Mouse (Mus musculus): ENCODE measurements around the gene Tnr. TPM values are rescaled to one million over a fixed set of nuclear protein-coding genes. Genes with fewer than 3 reads are reported as not detected.

Gene Tnr
- total RNA-seq, 1 experiment from 2014 or later: 2.7 TPM

GRCm38 (mm10) chr1:159796021-159796420 is 272.5 kb downstream of the Tnr start:
- DNase-seq: no peak

GRCm38 (mm10) chr1:159800366-159800765 is 276.8 kb downstream of the Tnr start:
- no peak for DNase-seq

DNA sequence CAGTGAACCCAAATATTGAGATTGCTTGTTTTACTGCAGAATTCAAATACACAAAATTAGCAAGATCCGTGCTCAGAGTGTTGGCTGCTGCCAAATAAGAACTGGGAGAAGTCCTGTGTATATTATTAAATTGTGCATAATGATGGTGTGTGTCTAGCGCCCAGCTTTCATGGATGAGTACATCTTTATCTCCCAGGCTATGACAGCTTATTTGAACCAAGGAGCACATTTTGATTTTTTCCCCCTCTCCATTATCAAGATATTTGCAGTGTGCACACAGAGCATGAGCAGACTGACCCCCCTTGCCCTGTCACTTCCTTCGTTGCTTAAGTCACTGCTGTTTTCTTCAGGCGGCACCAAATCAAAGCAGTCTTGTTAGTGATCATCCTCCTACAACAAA is 278.2 kb downstream of the Tnr start:
- no peak for DNase-seq

DNA sequence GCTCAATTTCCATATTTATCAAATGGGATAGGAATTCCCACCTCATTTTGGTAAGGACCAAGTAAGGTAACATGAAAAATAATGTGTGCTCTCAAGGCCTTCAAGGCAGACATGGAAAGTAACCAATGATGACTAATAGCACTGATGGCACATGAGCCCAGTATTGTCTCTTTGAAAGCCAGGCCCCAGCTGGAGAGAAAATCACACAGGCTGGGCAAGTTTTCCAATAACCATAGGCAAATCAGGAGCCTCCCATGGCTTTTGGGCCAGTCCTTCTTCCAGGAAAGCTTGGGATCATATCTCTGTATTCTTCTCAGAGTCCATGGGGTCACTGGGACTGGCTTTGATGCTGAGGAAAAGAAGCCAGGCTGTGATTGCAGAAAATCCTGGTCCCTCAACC is 280.1 kb downstream of the Tnr start:
- DNase-seq: no peak

DNA sequence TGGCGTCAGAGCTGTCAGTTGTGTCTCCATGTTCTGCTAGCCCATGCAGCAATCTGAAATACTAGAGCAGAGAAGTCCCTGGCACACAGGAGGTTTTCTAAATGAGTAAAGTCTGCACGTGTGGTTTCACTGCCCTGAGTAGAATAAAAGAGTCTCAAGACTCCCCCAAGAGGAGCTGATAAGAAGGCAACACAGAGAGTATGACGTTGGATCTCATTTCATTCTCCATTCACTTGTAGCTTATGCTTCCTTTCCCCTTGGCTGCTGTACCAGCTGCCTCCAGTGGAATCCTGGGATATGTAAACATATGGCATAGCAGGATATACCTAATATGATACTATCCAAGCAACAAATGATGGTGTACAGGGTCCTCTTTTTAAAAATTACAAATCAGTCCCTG is 285.9 kb downstream of the Tnr start:
- DNase-seq: no peak

- no peak for DNase-seq
These were observed 288.2 kb downstream of the Tnr start for GRCm38 (mm10) chr1:159811805-159812204.

DNA sequence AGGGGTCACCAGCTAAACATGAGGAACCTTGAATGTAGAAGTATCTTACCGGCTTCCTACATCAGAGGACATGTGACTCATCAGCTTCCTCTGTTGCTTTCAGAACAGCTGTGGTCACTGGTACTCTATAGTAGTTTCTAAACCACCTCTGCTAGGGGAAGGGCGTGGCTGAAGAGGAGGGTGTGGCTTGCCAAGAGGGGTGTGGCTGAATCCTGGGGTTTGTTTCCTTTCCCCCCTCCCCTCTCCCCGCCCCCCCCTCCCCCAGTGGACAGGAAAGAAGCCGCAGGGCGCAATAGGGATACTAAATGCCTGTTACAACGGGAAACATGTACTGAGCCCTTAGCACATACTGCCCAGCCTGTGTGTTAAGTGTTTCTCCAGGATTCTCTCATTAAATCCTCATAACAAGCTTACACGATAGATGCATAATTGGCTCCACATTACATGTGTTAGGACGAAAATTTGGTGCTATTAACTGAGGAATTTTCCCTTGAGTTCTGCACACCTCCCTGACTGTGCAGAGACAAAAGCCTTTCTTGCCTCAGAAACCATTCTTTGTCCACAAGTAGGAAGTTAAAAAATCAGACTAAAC is 289.3 kb downstream of the Tnr start:
- DNase-seq: peak; percentile 23

- DNase-seq: no peak
These were observed 290.8 kb downstream of the Tnr start for GRCm38 (mm10) chr1:159814348-159814747.

DNA sequence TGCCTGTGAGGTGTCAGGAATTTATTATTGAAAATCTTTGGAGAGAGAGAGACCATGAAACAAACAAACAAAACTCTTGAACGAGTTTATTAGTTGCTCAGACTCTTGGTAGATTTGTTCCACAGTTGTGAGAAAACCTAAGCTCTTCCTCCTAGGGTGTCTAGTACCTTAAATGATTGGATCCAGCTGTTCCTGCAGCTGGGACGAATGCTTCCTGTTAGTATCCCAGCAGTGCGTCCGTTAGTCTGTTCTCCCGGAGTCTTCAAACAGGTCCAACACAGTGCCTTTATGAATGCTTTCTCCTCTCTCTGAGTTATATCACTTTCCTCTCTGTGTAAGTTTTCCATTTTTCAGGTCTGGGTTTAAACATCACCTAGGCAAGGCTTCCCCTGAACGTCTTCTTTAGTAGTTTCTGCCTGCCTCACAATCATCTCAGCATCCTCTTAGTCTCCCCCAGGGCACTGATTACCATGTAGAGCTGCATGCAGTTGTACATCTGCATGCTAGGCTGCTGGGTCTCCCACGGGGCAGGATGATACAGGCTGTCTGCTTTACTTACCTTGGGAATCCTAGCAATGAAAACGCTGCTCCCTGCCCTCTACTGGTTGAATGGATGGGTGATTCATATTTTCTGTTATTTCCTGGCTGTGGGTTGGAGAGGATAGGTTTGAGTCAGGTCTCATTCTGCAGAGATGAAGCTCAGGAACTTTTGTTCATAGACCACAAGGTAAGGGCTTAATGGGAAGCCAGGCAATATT is 293.2 kb downstream of the Tnr start:
- DNase-seq: no peak

GRCm38 (mm10) chr1:159819511-159819910 is 295.9 kb downstream of the Tnr start:
- no peak for DNase-seq

- DNase-seq: no peak
These were observed 298.8 kb downstream of the Tnr start for GRCm38 (mm10) chr1:159822416-159822815.

GRCm38 (mm10) chr1:159828531-159828930 is 305.0 kb downstream of the Tnr start:
- no peak for DNase-seq

GRCm38 (mm10) chr1:159833165-159833564 is 309.6 kb downstream of the Tnr start:
- peak; percentile 32 for DNase-seq

GRCm38 (mm10) chr1:159833646-159834338 is 310.2 kb downstream of the Tnr start:
- DNase-seq: no peak

DNA sequence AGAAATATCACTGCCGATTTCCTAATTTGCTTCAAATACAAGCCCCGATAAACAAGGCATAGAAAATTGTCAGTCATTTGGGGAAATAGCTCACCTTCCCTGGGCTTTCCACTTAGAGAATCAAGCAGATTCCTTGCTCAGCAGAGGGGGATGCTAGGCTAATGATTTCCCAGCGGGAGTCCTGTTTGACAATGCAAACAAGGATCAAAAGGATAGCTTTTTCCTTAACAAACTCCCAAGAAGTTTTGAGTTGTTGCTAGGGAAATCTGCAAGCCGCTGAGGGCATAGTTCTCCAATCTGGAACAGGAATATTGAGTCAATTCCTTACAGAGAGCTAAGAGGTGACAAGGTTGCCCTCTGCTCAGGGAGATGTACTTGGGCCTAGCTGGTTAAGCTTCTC is 311.6 kb downstream of the Tnr start:
- no peak for DNase-seq

DNA sequence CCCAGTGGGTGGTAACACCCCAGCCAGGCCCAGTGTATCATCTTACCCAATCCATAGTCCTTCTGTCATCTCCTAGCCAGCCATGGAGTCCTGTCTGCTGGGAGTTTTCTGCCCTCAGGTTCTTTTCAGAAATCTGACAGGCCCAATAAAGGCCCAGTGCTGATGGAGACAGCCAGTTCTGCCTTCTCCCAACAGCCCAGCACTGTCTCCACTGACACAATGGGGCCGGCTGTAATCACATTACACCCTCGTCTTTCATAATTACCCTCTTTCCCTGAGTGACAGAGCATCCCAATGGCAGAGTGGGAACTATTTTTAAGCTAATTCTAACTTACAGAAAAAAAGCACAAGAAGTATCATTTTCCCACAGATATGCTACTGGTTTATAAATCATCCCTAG is 316.8 kb downstream of the Tnr start:
- DNase-seq: no peak

GRCm38 (mm10) chr1:159842876-159843275 is 319.3 kb downstream of the Tnr start:
- DNase-seq: no peak

DNA sequence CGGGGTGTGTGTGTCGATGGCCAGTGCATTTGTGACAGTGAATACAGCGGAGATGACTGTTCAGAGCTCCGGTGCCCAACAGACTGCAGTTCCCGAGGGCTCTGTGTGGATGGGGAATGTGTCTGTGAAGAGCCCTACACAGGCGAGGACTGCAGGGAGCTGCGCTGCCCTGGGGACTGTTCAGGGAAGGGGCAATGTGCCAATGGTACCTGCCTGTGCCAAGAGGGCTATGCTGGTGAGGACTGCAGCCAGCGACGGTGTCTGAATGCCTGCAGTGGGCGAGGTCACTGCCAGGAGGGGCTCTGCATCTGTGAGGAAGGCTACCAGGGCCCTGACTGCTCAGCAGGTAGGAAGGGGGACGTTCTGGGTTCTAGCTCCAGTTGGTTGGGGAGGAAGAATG is 328.5 kb downstream of the Tnr start:
- DNase-seq: peak; percentile 14

DNA sequence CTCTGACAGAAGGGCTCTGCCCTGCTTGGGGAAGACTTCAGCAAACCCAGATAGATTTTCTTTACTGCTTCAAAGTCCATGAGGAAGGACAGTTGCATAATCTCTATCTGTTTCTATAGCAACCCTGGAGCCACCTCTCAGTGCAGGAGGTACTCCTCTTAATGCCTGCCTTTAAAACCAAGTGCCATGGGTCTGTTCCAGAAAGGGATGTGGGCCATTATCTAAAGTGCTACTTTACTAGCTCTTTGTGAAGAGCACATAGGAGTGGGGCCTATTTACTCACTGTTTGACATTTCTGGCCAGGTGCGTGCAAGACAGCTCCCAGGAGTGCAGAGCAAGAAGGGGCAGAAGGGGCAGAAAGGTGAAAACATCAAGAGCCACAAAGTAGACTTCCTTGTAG is 330.7 kb downstream of the Tnr start:
- DNase-seq: no peak

- no peak for DNase-seq
These were observed 338.4 kb downstream of the Tnr start for GRCm38 (mm10) chr1:159861782-159862474.

DNA sequence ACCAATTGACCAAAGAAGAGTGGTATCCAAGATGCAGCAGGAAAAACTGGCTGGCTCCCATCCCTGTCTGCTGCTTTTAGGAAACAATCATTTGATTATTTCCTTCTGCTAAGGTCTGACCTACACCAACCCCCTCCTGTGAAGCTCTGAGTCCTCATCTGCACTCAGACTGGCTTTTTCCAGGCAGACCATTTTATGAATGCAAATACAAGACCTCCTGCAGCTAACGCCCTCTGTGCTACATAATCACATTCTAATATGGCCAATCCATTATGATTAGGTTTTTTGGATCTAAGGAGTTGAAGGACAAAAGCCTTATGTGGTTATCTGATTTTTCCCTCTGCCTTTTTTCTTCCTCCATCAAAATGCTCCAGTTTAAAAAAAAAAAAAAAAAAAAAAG is 342.1 kb downstream of the Tnr start:
- no peak for DNase-seq

- DNase-seq: no peak
These were observed 346.3 kb downstream of the Tnr start for GRCm38 (mm10) chr1:159869619-159870441.

Measured in adrenal gland, postnatal 14 days (tissue).